Mouse (Mus musculus) testis, adult 2 months (tissue): ENCODE results near the gene Tmub2.

Experiments used
- CTCF ChIP-seq: fragments of 200-500 bp; IDR thresholded peaks from 2 replicates; pipeline ENCODE4 v1.5.1; 2012; ENCODE audit warnings: low read depth, mild to moderate bottlenecking, inconsistent platforms, low read length, moderate library complexity; ENCODE audit not compliant: control insufficient read depth, insufficient read depth, insufficient replicate concordance
- POLR2A ChIP-seq: fragments of 200-500 bp; IDR thresholded peaks from 2 replicates; pipeline ENCODE4 v1.6.1; 2012; ENCODE audit warnings: low read depth, mild to moderate bottlenecking, inconsistent platforms, low read length, moderate library complexity; ENCODE audit not compliant: control insufficient read depth

GRCm38 (mm10) chr11:102321931-102322330, 37.2 kb downstream of the Tmub2 start:
- no peak for TF ChIP-seq CTCF
- TF ChIP-seq POLR2A = no peak
